Mouse (Mus musculus) MEL (cell line): ENCODE results near the gene Bnc2. TPM values are rescaled to one million over a fixed set of nuclear protein-coding genes. Genes with fewer than 3 reads are reported as not detected.

Experiments
- DNase-seq: peaks from one replicate; pipeline ENCODE4 v3.0.0; 2011; ENCODE audit warnings: low read depth, low spot score
- H3K27ac ChIP-seq: 2 replicates; pipeline ENCODE4 v1.5.1; 2012; ENCODE audit warnings: low read depth, mild to moderate bottlenecking, control low read depth, low read length, moderate library complexity; ENCODE audit not compliant: control insufficient read depth
- H3K27me3 ChIP-seq, 2 experiments: fragments of 150-350 bp in 1 of 2; sonication (generic) in 1 of 2; 2 replicates each; pipeline ENCODE4 v1.6.1; 2012; ENCODE audit warnings: low read length in 2 of 2, mild to moderate bottlenecking in 2 of 2, improper control_type of control experiment in 1 of 2, moderate library complexity in 1 of 2; ENCODE audit not compliant: insufficient read depth in 2 of 2, control insufficient read depth in 1 of 2
- H3K36me3 ChIP-seq, 2 experiments: 2 replicates each; pipeline ENCODE4 v1.6.1; 2012 to 2014; ENCODE audit warnings: low read length in 2 of 2, improper control_type of control experiment in 1 of 2, inconsistent platforms in 1 of 2, mild to moderate bottlenecking in 1 of 2; ENCODE audit not compliant: insufficient read depth in 2 of 2, control insufficient read depth in 1 of 2
- H3K4me1 ChIP-seq, 2 experiments: fragments of 150-350 bp in 1 of 2; sonication (generic) in 1 of 2; 2 replicates each; pipeline ENCODE4 v1.6.1; 2012; ENCODE audit warnings: low read length in 2 of 2, improper control_type of control experiment in 1 of 2, mild to moderate bottlenecking in 1 of 2; ENCODE audit not compliant: insufficient read depth in 2 of 2, control insufficient read depth in 1 of 2
- H3K4me3 ChIP-seq, 2 experiments: fragments of 150-350 bp in 1 of 2; sonication (generic) in 1 of 2; 2 replicates each; pipeline ENCODE4 v1.5.1; 2012; ENCODE audit warnings: low read depth in 2 of 2, low read length in 2 of 2, mild to moderate bottlenecking in 2 of 2, moderate library complexity in 2 of 2, control low read depth in 1 of 2, improper control_type of control experiment in 1 of 2; ENCODE audit not compliant: control insufficient read depth in 1 of 2, insufficient read depth in 1 of 2
- H3K79me2 ChIP-seq: 2 replicates; pipeline ENCODE4 v1.6.1; 2012; ENCODE audit warnings: mild to moderate bottlenecking, low read length, moderate library complexity; ENCODE audit not compliant: control insufficient read depth, poor library complexity, insufficient read depth
- H3K9ac ChIP-seq: 2 replicates; pipeline ENCODE4 v1.6.1; 2012; ENCODE audit warnings: low read depth, mild to moderate bottlenecking, control low read depth, low read length, moderate library complexity; ENCODE audit not compliant: control insufficient read depth, poor library complexity, severe bottlenecking
- H3K9me3 ChIP-seq: fragments of 150-350 bp; sonication (generic); replicated peaks from 2 replicates; pipeline ENCODE4 v1.6.1; 2012; ENCODE audit warnings: mild to moderate bottlenecking, low read length, improper control_type of control experiment, moderate library complexity; ENCODE audit not compliant: insufficient read depth
- CHD1 ChIP-seq: IDR thresholded peaks from 2 replicates; pipeline ENCODE4 v1.6.1; 2012; ENCODE audit warnings: low read depth, mild to moderate bottlenecking, inconsistent platforms, low read length, improper control_type of control experiment
- CTCF ChIP-seq, 3 experiments: IDR thresholded peaks in 2 of 3; conservative IDR thresholded peaks in 1 of 3; 2 replicates each; pipeline ENCODE4 v1.5.1; 2011 to 2012; ENCODE audit warnings: low read length in 3 of 3, low read depth in 2 of 3, mild to moderate bottlenecking in 2 of 3, improper control_type of control experiment in 1 of 3, inconsistent platforms in 1 of 3, mixed read lengths in 1 of 3, moderate library complexity in 1 of 3; ENCODE audit not compliant: control insufficient read depth in 1 of 3, insufficient read depth in 1 of 3, poor library complexity in 1 of 3, severe bottlenecking in 1 of 3
- HCFC1 ChIP-seq: IDR thresholded peaks from 2 replicates; pipeline ENCODE4 v1.6.1; 2012; ENCODE audit warnings: low read depth, mild to moderate bottlenecking, inconsistent platforms, low read length, improper control_type of control experiment, moderate library complexity
- MAFK ChIP-seq: IDR thresholded peaks from 2 replicates; pipeline ENCODE4 v1.6.1; 2011; ENCODE audit warnings: low read depth, mild to moderate bottlenecking, low read length, improper control_type of control experiment, borderline replicate concordance
- MAX ChIP-seq: IDR thresholded peaks from 2 replicates; pipeline ENCODE4 v1.6.1; 2011; ENCODE audit warnings: low read length, improper control_type of control experiment
- MEF2A ChIP-seq: IDR thresholded peaks from 2 replicates; pipeline ENCODE4 v1.6.1; 2014; ENCODE audit warnings: low read depth, mild to moderate bottlenecking, inconsistent platforms, low read length, improper control_type of control experiment; ENCODE audit not compliant: poor library complexity, insufficient replicate concordance, severe bottlenecking; ENCODE audit errors: extremely low read depth
- MXI1 ChIP-seq: IDR thresholded peaks from 2 replicates; pipeline ENCODE4 v1.6.1; 2011; ENCODE audit warnings: mild to moderate bottlenecking, low read depth, low read length, improper control_type of control experiment
- MYB ChIP-seq: IDR thresholded peaks from 2 replicates; pipeline ENCODE4 v1.6.1; 2011; ENCODE audit warnings: mild to moderate bottlenecking, low read depth, low read length, improper control_type of control experiment
- NELFE ChIP-seq: IDR thresholded peaks from 2 replicates; pipeline ENCODE4 v1.6.1; 2011; ENCODE audit warnings: low read depth, low read length, improper control_type of control experiment
- POLR2A ChIP-seq, 2 experiments: IDR thresholded peaks; 2 replicates each; pipeline ENCODE4 v1.6.1; 2011 to 2012; ENCODE audit warnings: low read length in 2 of 2, mild to moderate bottlenecking in 2 of 2, control low read depth in 1 of 2, improper control_type of control experiment in 1 of 2, low read depth in 1 of 2, moderate library complexity in 1 of 2; ENCODE audit not compliant: control insufficient read depth in 1 of 2, insufficient read depth in 1 of 2, poor library complexity in 1 of 2
- POLR2AphosphoS2 ChIP-seq: IDR thresholded peaks from 2 replicates; pipeline ENCODE4 v1.6.1; 2011; ENCODE audit warnings: low read length, improper control_type of control experiment
- RAD21 ChIP-seq: IDR thresholded peaks from 2 replicates; pipeline ENCODE4 v1.6.1; 2011; ENCODE audit warnings: mild to moderate bottlenecking, low read depth, low read length, improper control_type of control experiment
- RCOR1 ChIP-seq: IDR thresholded peaks from 2 replicates; pipeline ENCODE4 v1.6.1; 2012; ENCODE audit warnings: low read depth, mild to moderate bottlenecking, inconsistent platforms, low read length, improper control_type of control experiment
- SIN3A ChIP-seq: IDR thresholded peaks from 2 replicates; pipeline ENCODE4 v1.6.1; 2012; ENCODE audit warnings: low read length, improper control_type of control experiment, inconsistent platforms
- SMC3 ChIP-seq: IDR thresholded peaks from 2 replicates; pipeline ENCODE4 v1.6.1; 2011; ENCODE audit warnings: low read depth, low read length, improper control_type of control experiment
- TAL1 ChIP-seq: IDR thresholded peaks from 2 replicates; pipeline ENCODE4 v1.6.1; 2012; ENCODE audit warnings: mild to moderate bottlenecking, inconsistent platforms, low read length, moderate library complexity, mixed read lengths
- USF1 ChIP-seq: IDR thresholded peaks from 2 replicates; pipeline ENCODE4 v1.6.1; 2014; ENCODE audit warnings: low read depth, mild to moderate bottlenecking, inconsistent platforms, low read length, improper control_type of control experiment, moderate library complexity
- ZKSCAN1 ChIP-seq: IDR thresholded peaks from 2 replicates; pipeline ENCODE4 v1.6.1; 2012; ENCODE audit warnings: low read depth, mild to moderate bottlenecking, inconsistent platforms, low read length, improper control_type of control experiment, moderate library complexity
- ZNF384 ChIP-seq: IDR thresholded peaks from 2 replicates; pipeline ENCODE4 v1.6.1; 2012; ENCODE audit warnings: low read depth, mild to moderate bottlenecking, inconsistent platforms, low read length, improper control_type of control experiment
- polyA plus RNA-seq, 2 experiments: library from polyadenylated mRNA; stranded (reverse) in 1 of 2; unstranded in 1 of 2; fragments of >175 nt in 1 of 2; fragments of >200 nt in 1 of 2; gene quantifications; 2 replicates each; pipeline versions ENCODE4 v1.2.1 to v1.2.4; 2012; ENCODE audit warnings: low replicate concordance in 2 of 2, low read depth in 1 of 2; ENCODE audit not compliant: insufficient read length in 2 of 2, insufficient read depth in 1 of 2, missing spikeins in 1 of 2
- total RNA-seq: library from RNA; depleted of rRNA; stranded (reverse); fragments of 300-350 nt; gene quantifications from 2 replicates; pipeline ENCODE4 v1.2.3, GENCODE M21; 2012

Bnc2 gene
- total and polyA plus RNA-seq, 3 experiments = not detected

DNA sequence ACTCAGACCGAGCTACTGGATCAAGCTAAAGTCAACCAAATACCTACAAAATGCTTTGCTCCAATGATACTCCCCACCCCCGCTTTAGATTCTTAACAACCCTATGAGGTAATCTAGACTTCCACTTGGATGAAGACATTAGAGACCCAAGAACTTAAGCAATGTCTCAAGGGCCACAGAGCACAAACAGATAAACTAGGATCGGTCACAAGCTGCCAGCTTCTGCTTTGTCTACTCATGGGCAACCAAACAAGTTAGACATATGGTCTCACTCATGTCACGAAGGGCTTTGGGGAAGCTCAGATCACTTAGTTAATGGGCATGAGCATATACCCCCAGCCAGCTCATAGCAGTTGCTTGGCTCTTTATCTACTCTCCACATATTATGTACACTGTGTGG is 9.9 kb upstream of the Bnc2 start:
- TF ChIP-seq NELFE = no peak
- TF ChIP-seq MYB = no peak
- TF ChIP-seq TAL1 = no peak
- no peak for TF ChIP-seq POLR2A (IDR thresholded peaks at IDR 0.05; ENCODE audit: control insufficient read depth in 1 of 2, insufficient read depth in 1 of 2, low read depth in 1 of 2, low read length in 2 of 2, poor library complexity in 1 of 2)
- TF ChIP-seq ZNF384 = no peak
- no peak for TF ChIP-seq MAX
- no peak for TF ChIP-seq SIN3A
- no peaks in the 10 kb centered on the region for H3K9me3 ChIP-seq

DNA sequence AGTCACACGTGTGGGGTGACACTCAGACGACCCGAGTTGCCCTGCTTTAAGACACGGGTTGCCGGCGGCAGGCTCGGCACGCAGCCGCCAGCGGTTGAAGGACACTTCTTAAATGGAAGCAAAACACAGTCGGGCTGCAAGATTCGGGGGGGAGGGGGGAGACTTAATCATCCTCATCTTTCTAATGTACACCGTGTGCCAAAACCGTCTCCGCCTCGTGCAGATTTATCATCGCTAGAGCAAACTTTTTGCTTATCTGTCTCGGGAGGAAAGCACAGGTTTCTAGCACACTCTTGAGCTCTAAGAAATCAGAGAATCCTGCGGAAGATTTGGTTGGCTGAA is 870 bp upstream of the Bnc2 start:
- H3K9me3 ChIP-seq = no peaks in the 10 kb centered on the region
- no peaks in the 10 kb centered on the region for H3K27me3 ChIP-seq
- H3K4me3 ChIP-seq = no peak overlapping the region
- TF ChIP-seq SMC3 (no peak), RAD21 (no peak), MYB (no peak), CTCF (IDR thresholded peaks at IDR 0.05 in 2 of 3, conservative IDR thresholded peaks at IDR 0.05 in 1 of 3; ENCODE audit: control insufficient read depth in 1 of 3, insufficient read depth in 1 of 3, low read depth in 2 of 3, low read length in 3 of 3, poor library complexity in 1 of 3, severe bottlenecking in 1 of 3) (no peak), POLR2AphosphoS2 (no peak), RCOR1 (no peak), ZKSCAN1 (no peak), HCFC1 (no peak), MAFK (no peak), POLR2A (IDR thresholded peaks at IDR 0.05; ENCODE audit: control insufficient read depth in 1 of 2, insufficient read depth in 1 of 2, low read depth in 1 of 2, low read length in 2 of 2, poor library complexity in 1 of 2) (no peak), MXI1 (no peak), MEF2A (no peak), USF1 (no peak), CHD1 (no peak)
- TF ChIP-seq, all 39 proteins: peak for 0
- Histone ChIP-seq H3K27ac (no peak overlapping the region), H3K9ac (no peak overlapping the region), H3K36me3 (no peaks in the 10 kb centered on the region), H3K79me2 (no peaks in the 10 kb centered on the region), H3K4me1 (no peaks in the 10 kb centered on the region)
- DNase-seq = no peak

More for the DNA sequence above, 9.9 kb upstream of the Bnc2 start:
- Histone ChIP-seq H3K27ac (no peak overlapping the region), H3K9ac (no peak overlapping the region), H3K36me3 (no peaks in the 10 kb centered on the region), H3K79me2 (no peaks in the 10 kb centered on the region), H3K4me3 (no peak overlapping the region), H3K27me3 (no peaks in the 10 kb centered on the region), H3K4me1 (no peaks in the 10 kb centered on the region)
- DNase-seq = no peak
